Mouse (Mus musculus) myocyte (in vitro differentiated cells): ENCODE data around the gene Kank1. TPM values are rescaled to one million over a fixed set of nuclear protein-coding genes. Genes with fewer than 3 reads are reported as not detected.

Experiments
- H3K27me3 ChIP-seq: one replicate; pipeline ENCODE4 v1.6.1; 2011; ENCODE audit not compliant: control insufficient read depth, insufficient read depth, insufficient read length
- H3K36me3 ChIP-seq: one replicate; pipeline ENCODE4 v1.6.1; 2011; ENCODE audit not compliant: control insufficient read depth, insufficient read depth
- H3K4me2 ChIP-seq: one replicate; pipeline ENCODE4 v1.6.1; 2011; ENCODE audit warnings: low read depth, control low read depth
- H3K4me3 ChIP-seq: one replicate; pipeline ENCODE4 v1.5.1; 2011; ENCODE audit warnings: mild to moderate bottlenecking, control low read depth, moderate library complexity
- H3K79me2 ChIP-seq: one replicate; pipeline ENCODE4 v1.6.1; 2011; ENCODE audit not compliant: control insufficient read depth, insufficient read depth
- H3ac ChIP-seq: one replicate; pipeline ENCODE4 v1.6.1; 2011; ENCODE audit not compliant: control insufficient read depth, insufficient read length
- CEBPB ChIP-seq: IDR thresholded peaks from 2 replicates; pipeline ENCODE4 v1.6.1; 2011; ENCODE audit warnings: mild to moderate bottlenecking, moderate library complexity; ENCODE audit not compliant: poor library complexity, insufficient read depth, severe bottlenecking
- E2F4 ChIP-seq: IDR thresholded peaks from one replicate; pipeline ENCODE4 v1.6.1; 2011; ENCODE audit warnings: mild to moderate bottlenecking, control low read depth, moderate library complexity; ENCODE audit not compliant: insufficient read depth
- MAX ChIP-seq: IDR thresholded peaks from one replicate; pipeline ENCODE4 v1.6.1; 2011; ENCODE audit warnings: low read depth, mild to moderate bottlenecking, control low read depth
- MYOD1 ChIP-seq, 3 experiments: IDR thresholded peaks; one replicate each; pipeline ENCODE4 v1.6.1; 2011; ENCODE audit warnings: control low read depth in 2 of 3, low read depth in 2 of 3, mild to moderate bottlenecking in 2 of 3, moderate library complexity in 1 of 3; ENCODE audit not compliant: insufficient read length in 2 of 3, control insufficient read depth in 1 of 3
- MYOG ChIP-seq, 3 experiments: IDR thresholded peaks; one replicate each; pipeline ENCODE4 v1.6.1; 2011; ENCODE audit warnings: control low read depth in 2 of 3, low read depth in 2 of 3, mild to moderate bottlenecking in 2 of 3; ENCODE audit not compliant: insufficient read length in 2 of 3, control insufficient read depth in 1 of 3, insufficient read depth in 1 of 3
- POLR2A ChIP-seq: IDR thresholded peaks from one replicate; pipeline ENCODE4 v1.6.1; 2011; ENCODE audit warnings: low read depth, mild to moderate bottlenecking, control low read depth, moderate library complexity; ENCODE audit not compliant: insufficient read length
- POLR2AphosphoS2 ChIP-seq: IDR thresholded peaks from one replicate; pipeline ENCODE4 v1.6.1; 2011; ENCODE audit warnings: low read depth, control low read depth; ENCODE audit not compliant: insufficient read length
- REST ChIP-seq: IDR thresholded peaks from one replicate; pipeline ENCODE4 v1.6.1; 2011; ENCODE audit warnings: mild to moderate bottlenecking, control low read depth, moderate library complexity; ENCODE audit not compliant: insufficient read depth, insufficient read length
- SRF ChIP-seq: IDR thresholded peaks from one replicate; pipeline ENCODE4 v1.6.1; 2011; ENCODE audit warnings: low read depth; ENCODE audit not compliant: control insufficient read depth, insufficient read length
- TCF12 ChIP-seq: IDR thresholded peaks from one replicate; pipeline ENCODE4 v1.6.1; 2011; ENCODE audit warnings: mild to moderate bottlenecking, control low read depth; ENCODE audit not compliant: poor library complexity, insufficient read depth, severe bottlenecking
- TCF3 ChIP-seq: IDR thresholded peaks from one replicate; pipeline ENCODE4 v1.6.1; 2011; ENCODE audit warnings: low read depth, control low read depth; ENCODE audit not compliant: insufficient read length
- USF1 ChIP-seq: IDR thresholded peaks from one replicate; pipeline ENCODE4 v1.6.1; 2011; ENCODE audit warnings: low read depth, mild to moderate bottlenecking, control low read depth, moderate library complexity
- polyA plus RNA-seq: library from polyadenylated mRNA; unstranded; fragments of >200 nt; fragmentation: generic; extraction: Trizol; gene quantifications from one replicate; pipeline ENCODE4 v1.2.1, GENCODE M21; 2012; ENCODE audit warnings: missing spikeins

Kank1 gene
- polyA plus RNA-seq, 1 experiment = 4.3 TPM

DNA sequence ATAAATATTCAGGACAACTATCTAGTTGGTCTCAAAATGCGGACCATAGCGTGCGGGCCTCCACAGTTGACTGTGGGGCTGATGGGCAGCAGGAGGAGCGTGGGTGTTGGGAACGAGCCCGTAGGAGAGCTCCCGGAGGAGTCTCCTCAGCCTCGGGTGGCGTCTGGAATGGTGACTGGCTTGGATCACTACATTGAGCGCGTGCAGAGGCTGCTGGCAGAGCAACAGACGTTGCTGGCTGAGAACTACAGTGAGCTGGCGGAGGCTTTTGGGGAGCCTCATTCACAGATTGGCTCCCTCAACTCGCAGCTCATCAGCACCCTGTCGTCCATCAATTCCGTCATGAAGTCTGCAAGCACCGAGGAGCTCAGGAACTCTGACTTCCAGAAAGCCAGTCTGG, 174.6 kb downstream of the Kank1 start:
- no peak for TF ChIP-seq MYOD1 (IDR thresholded peaks at IDR 0.05; ENCODE audit: control insufficient read depth in 1 of 3, insufficient read length in 2 of 3, low read depth in 2 of 3)
- TF ChIP-seq TCF3 = no peak
- no peak for TF ChIP-seq POLR2AphosphoS2
- no peak for TF ChIP-seq USF1
- no peak for TF ChIP-seq E2F4
- TF ChIP-seq MYOG (IDR thresholded peaks at IDR 0.05; ENCODE audit: control insufficient read depth in 1 of 3, insufficient read depth in 1 of 3, insufficient read length in 2 of 3, low read depth in 2 of 3) = no peak
- TF ChIP-seq MAX = no peak
- no peak for TF ChIP-seq REST
- TF ChIP-seq POLR2A = no peak
- no peak for TF ChIP-seq CEBPB
- no peak for TF ChIP-seq TCF12
- TF ChIP-seq SRF = no peak
- no peak overlapping the region for H3K4me2 ChIP-seq
- H3K4me3 ChIP-seq = no peak overlapping the region
- no peak overlapping the region for H3ac ChIP-seq
- H3K27me3 ChIP-seq = no peaks in the 10 kb centered on the region
- no peaks in the 10 kb centered on the region for H3K36me3 ChIP-seq
- no peaks in the 10 kb centered on the region for H3K79me2 ChIP-seq

DNA sequence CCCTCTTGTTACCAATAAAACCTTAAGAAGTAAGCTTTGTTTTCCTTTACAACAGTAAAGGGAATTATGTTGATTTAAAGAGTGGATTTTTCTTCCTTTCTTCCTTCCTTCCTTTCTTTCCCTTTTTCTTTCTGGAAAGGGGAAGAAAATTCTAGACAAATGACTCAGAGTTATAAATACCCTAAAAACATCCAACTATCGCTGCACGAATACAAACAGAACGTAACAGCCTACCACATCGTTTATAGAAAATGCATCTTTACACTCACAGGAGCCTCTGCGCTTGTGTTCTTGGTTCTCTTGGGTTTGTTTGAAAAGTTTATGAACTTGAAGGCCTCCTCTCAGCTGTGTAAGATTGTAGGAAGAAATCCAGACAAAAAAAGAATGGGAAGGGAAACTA, 178.7 kb downstream of the Kank1 start:
- no peak overlapping the region for H3ac ChIP-seq
- no peak overlapping the region for H3K4me3 ChIP-seq
- no peaks in the 10 kb centered on the region for H3K36me3 ChIP-seq
- no peaks in the 10 kb centered on the region for H3K79me2 ChIP-seq
- TF ChIP-seq E2F4 (no peak), SRF (no peak), MYOG (IDR thresholded peaks at IDR 0.05; ENCODE audit: control insufficient read depth in 1 of 3, insufficient read depth in 1 of 3, insufficient read length in 2 of 3, low read depth in 2 of 3) (no peak), POLR2A (no peak), CEBPB (no peak), MYOD1 (IDR thresholded peaks at IDR 0.05; ENCODE audit: control insufficient read depth in 1 of 3, insufficient read length in 2 of 3, low read depth in 2 of 3) (no peak), TCF3 (no peak), REST (no peak), USF1 (no peak), TCF12 (no peak), POLR2AphosphoS2 (no peak), MAX (no peak)
- peak overlapping the region; percentile 43 for H3K4me2 ChIP-seq
- no peaks in the 10 kb centered on the region for H3K27me3 ChIP-seq

DNA sequence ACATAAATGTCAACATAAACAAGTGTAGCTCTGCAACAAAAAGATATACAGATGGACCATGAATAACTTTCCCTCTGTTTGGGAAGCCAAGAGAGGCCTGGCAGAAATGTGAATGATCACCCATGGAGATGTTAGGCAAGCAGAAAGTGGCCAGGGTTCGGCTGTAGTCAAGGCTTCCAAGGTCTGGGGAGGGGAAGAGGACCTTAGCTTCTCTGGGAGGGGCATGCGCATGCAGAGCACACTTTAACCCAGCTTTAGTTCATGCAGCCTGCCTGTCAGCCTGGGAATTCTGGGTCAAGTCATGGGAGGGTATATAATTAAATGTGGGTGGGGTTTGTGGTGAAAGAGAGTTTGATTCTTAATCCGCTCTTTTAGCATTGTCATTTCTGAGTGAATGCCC, 180.9 kb downstream of the Kank1 start:
- Histone ChIP-seq H3K79me2 (no peaks in the 10 kb centered on the region), H3K27me3 (no peaks in the 10 kb centered on the region), H3K4me3 (no peak overlapping the region), H3K4me2 (no peak overlapping the region), H3ac (no peak overlapping the region), H3K36me3 (no peaks in the 10 kb centered on the region)
- TF ChIP-seq MYOD1 (IDR thresholded peaks at IDR 0.05; ENCODE audit: control insufficient read depth in 1 of 3, insufficient read length in 2 of 3, low read depth in 2 of 3) (no peak), POLR2A (no peak)

DNA sequence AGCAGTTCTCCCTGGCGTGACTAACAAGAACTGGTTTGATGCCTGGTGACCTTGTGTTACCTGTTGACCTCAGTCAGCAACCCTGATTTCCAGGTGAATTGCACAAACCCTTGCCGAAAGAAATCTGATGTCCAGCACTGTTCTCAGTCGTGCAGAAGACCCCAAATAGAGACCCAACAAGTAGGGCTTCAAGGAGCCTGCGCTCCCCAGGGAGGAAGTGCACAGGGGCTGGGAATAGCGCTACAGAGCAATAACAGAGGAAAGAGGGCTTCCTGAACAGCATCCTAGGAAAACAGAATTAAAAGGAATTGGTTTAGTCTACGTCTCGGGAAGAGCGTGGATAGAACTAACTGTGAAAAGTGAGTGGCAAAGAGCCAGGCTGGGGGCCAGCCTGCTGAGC, 183.2 kb downstream of the Kank1 start:
- no peaks in the 10 kb centered on the region for H3K79me2 ChIP-seq
- no peak overlapping the region for H3K4me2 ChIP-seq
- H3K4me3 ChIP-seq = no peak overlapping the region
- TF ChIP-seq E2F4 = no peak
- TF ChIP-seq REST = no peak
- TF ChIP-seq MYOD1 (IDR thresholded peaks at IDR 0.05; ENCODE audit: control insufficient read depth in 1 of 3, insufficient read length in 2 of 3, low read depth in 2 of 3) = no peak
- no peak for TF ChIP-seq SRF
- TF ChIP-seq MYOG (IDR thresholded peaks at IDR 0.05; ENCODE audit: control insufficient read depth in 1 of 3, insufficient read depth in 1 of 3, insufficient read length in 2 of 3, low read depth in 2 of 3) = no peak
- no peak for TF ChIP-seq TCF3
- TF ChIP-seq TCF12 = no peak
- no peak for TF ChIP-seq MAX
- no peak for TF ChIP-seq CEBPB
- TF ChIP-seq POLR2AphosphoS2 = no peak
- TF ChIP-seq POLR2A = no peak
- TF ChIP-seq USF1 = no peak
- H3ac ChIP-seq = no peak overlapping the region
- no peaks in the 10 kb centered on the region for H3K27me3 ChIP-seq
- H3K36me3 ChIP-seq = no peaks in the 10 kb centered on the region

GRCm38 (mm10) chr19:25422096-25422495, 185.3 kb downstream of the Kank1 start:
- Histone ChIP-seq H3K27me3 (no peaks in the 10 kb centered on the region), H3K79me2 (no peaks in the 10 kb centered on the region), H3K4me2 (no peak overlapping the region), H3K4me3 (no peak overlapping the region), H3ac (no peak overlapping the region), H3K36me3 (no peaks in the 10 kb centered on the region)
- TF ChIP-seq USF1 = no peak
- TF ChIP-seq MYOD1 (IDR thresholded peaks at IDR 0.05; ENCODE audit: control insufficient read depth in 1 of 3, insufficient read length in 2 of 3, low read depth in 2 of 3) = no peak
- no peak for TF ChIP-seq POLR2AphosphoS2
- no peak for TF ChIP-seq TCF12
- no peak for TF ChIP-seq POLR2A
- TF ChIP-seq TCF3 = no peak
- no peak for TF ChIP-seq MAX
- TF ChIP-seq CEBPB = no peak
